Mouse (Mus musculus): ENCODE results near the gene Sphk2. TPM values are rescaled to one million over a fixed set of nuclear protein-coding genes. Genes with fewer than 3 reads are reported as not detected.
"Not testable (repeated sequence)": the region's sequence is repeated elsewhere in the genome, so short reads cannot be mapped to it uniquely, and the experiment has no call there.

Sphk2 gene
- polyA plus RNA-seq, 1 experiment: 27.7 TPM

- 94% methylated on average over 9 of the region's 9 CpGs for WGBS
- Histone ChIP-seq H3K27me3 (ENCODE audit: control insufficient read depth, insufficient read depth, low read length) (no peaks in the 10 kb centered on the region), H3K4me3 (replicated peaks; ENCODE audit: insufficient read depth, low read depth, low read length) (no peak overlapping the region), H3K4me1 (ENCODE audit: control insufficient read depth, insufficient read depth, low read length) (peaks cover 3% of the 10 kb centered on the region), H3K27ac (ENCODE audit: insufficient read depth, low read length) (no peak overlapping the region)
- DNase-seq: no peak
- no peak; the same call in 1 of the 2 replicates for TF ChIP-seq CTCF (IDR thresholded peaks at IDR 0.05; ENCODE audit: borderline replicate concordance, insufficient read depth, low read depth, low read length)
- TF ChIP-seq POLR2A (IDR thresholded peaks at IDR 0.05; ENCODE audit: borderline replicate concordance, insufficient read depth, low read length): no peak
Measured at GRCm38 (mm10) chr7:45668921-45669320, 48.9 kb downstream of the Sphk2 start.

GRCm38 (mm10) chr7:45667761-45668160 is 50.0 kb downstream of the Sphk2 start:
- H3K27me3 ChIP-seq (ENCODE audit: control insufficient read depth, insufficient read depth, low read length): no peaks in the 10 kb centered on the region
- no peak overlapping the region for H3K27ac ChIP-seq (ENCODE audit: insufficient read depth, low read length)
- no peak for DNase-seq
- WGBS: 65% methylated on average over 14 of the region's 14 CpGs
- no peak overlapping the region for H3K4me3 ChIP-seq (replicated peaks; ENCODE audit: insufficient read depth, low read depth, low read length)
- TF ChIP-seq CTCF (IDR thresholded peaks at IDR 0.05; ENCODE audit: borderline replicate concordance, insufficient read depth, low read depth, low read length) (no peak), POLR2A (IDR thresholded peaks at IDR 0.05; ENCODE audit: borderline replicate concordance, insufficient read depth, low read length) (no peak)
- peaks cover 3% of the 10 kb centered on the region for H3K4me1 ChIP-seq (ENCODE audit: control insufficient read depth, insufficient read depth, low read length)

GRCm38 (mm10) chr7:45666161-45666560 is 51.6 kb downstream of the Sphk2 start, which contains the start of gene Fut2:
Gene Fut2, minus strand, starts transcription at chr7:45666394.
- no peaks in the 10 kb centered on the region for H3K27me3 ChIP-seq (ENCODE audit: control insufficient read depth, insufficient read depth, low read length)
- WGBS: 91% methylated on average over 7 of the region's 7 CpGs
- no peak within 1 kb of the TSS for H3K27ac ChIP-seq (ENCODE audit: insufficient read depth, low read length)
- no peak for DNase-seq
- H3K4me1 ChIP-seq (ENCODE audit: control insufficient read depth, insufficient read depth, low read length): peaks cover 4% of the 10 kb centered on the region
- TF ChIP-seq POLR2A (IDR thresholded peaks at IDR 0.05; ENCODE audit: borderline replicate concordance, insufficient read depth, low read length): no peak
- TF ChIP-seq CTCF (IDR thresholded peaks at IDR 0.05; ENCODE audit: borderline replicate concordance, insufficient read depth, low read depth, low read length): no peak
- H3K4me3 ChIP-seq (replicated peaks; ENCODE audit: insufficient read depth, low read depth, low read length): no peak within 1 kb of the TSS

- peaks cover 10% of the 10 kb centered on the region for H3K4me1 ChIP-seq (ENCODE audit: control insufficient read depth, insufficient read depth, low read length)
- no peak for TF ChIP-seq POLR2A (IDR thresholded peaks at IDR 0.05; ENCODE audit: borderline replicate concordance, insufficient read depth, low read length)
- TF ChIP-seq CTCF (IDR thresholded peaks at IDR 0.05; ENCODE audit: borderline replicate concordance, insufficient read depth, low read depth, low read length): no peak
- H3K4me3 ChIP-seq (replicated peaks; ENCODE audit: insufficient read depth, low read depth, low read length): no peak overlapping the region
- H3K27me3 ChIP-seq (ENCODE audit: control insufficient read depth, insufficient read depth, low read length): no peaks in the 10 kb centered on the region
- no peak for DNase-seq
- H3K27ac ChIP-seq (ENCODE audit: insufficient read depth, low read length): no peak overlapping the region
- 48% methylated on average over 13 of the region's 13 CpGs for WGBS
Measured at GRCm38 (mm10) chr7:45665303-45666138, 52.3 kb downstream of the Sphk2 start.

GRCm38 (mm10) chr7:45661702-45662101 is 56.1 kb downstream of the Sphk2 start:
- 91% methylated on average over 6 of the region's 6 CpGs for WGBS
- not testable (repeated sequence) for H3K4me3 ChIP-seq (replicated peaks; ENCODE audit: insufficient read depth, low read depth, low read length); H3K27ac ChIP-seq (ENCODE audit: insufficient read depth, low read length); DNase-seq; H3K27me3 ChIP-seq (ENCODE audit: control insufficient read depth, insufficient read depth, low read length)
- peaks cover 11% of the 10 kb centered on the region for H3K4me1 ChIP-seq (ENCODE audit: control insufficient read depth, insufficient read depth, low read length)

GRCm38 (mm10) chr7:45660746-45661478 is 56.9 kb downstream of the Sphk2 start:
- TF ChIP-seq POLR2A (IDR thresholded peaks at IDR 0.05; ENCODE audit: borderline replicate concordance, insufficient read depth, low read length): no peak
- no peak for TF ChIP-seq CTCF (IDR thresholded peaks at IDR 0.05; ENCODE audit: borderline replicate concordance, insufficient read depth, low read depth, low read length)
- H3K4me1 ChIP-seq (ENCODE audit: control insufficient read depth, insufficient read depth, low read length): peaks cover 11% of the 10 kb centered on the region
- H3K27ac ChIP-seq (ENCODE audit: insufficient read depth, low read length): 0 out of 2 replicates have a peak overlapping the region, but pooled peaks have one; percentile 23
- WGBS: 49% methylated on average over 11 of the region's 11 CpGs
- DNase-seq: peak in 1 of 2 experiments; percentile 53
- no peak overlapping the region for H3K4me3 ChIP-seq (replicated peaks; ENCODE audit: insufficient read depth, low read depth, low read length)
- no peaks in the 10 kb centered on the region for H3K27me3 ChIP-seq (ENCODE audit: control insufficient read depth, insufficient read depth, low read length)

Other genes with a start within 250 kb of the Sphk2 start
- 0.10 TPM in 1 of 2 replicates, not detected in the other for gene Tulp2, start 236.1 kb downstream of the Sphk2 start, polyA plus RNA-seq (2012; rRNA removed)
- 0.33 TPM in 1 of 2 replicates, not detected in the other for gene Gm45808, start 231.2 kb downstream of the Sphk2 start, polyA plus RNA-seq (2012; rRNA removed)
- 4.7 and 5.6 TPM in 2 replicates for gene Dhdh, start 229.2 kb downstream of the Sphk2 start, polyA plus RNA-seq (2012; rRNA removed)
- gene Nucb1, start 207.6 kb downstream of the Sphk2 start, polyA plus RNA-seq (2012; rRNA removed): 136 and 150 TPM in 2 replicates
- 26.7 and 28.5 TPM in 2 replicates for gene Ppp1r15a, start 191.7 kb downstream of the Sphk2 start, polyA plus RNA-seq (2012; rRNA removed)
- gene Plekha4, start 191.7 kb downstream of the Sphk2 start, polyA plus RNA-seq (2012; rRNA removed): 1.2 and 1.3 TPM in 2 replicates
- 1.3 and 1.9 TPM in 2 replicates for gene Hsd17b14, start 163.1 kb downstream of the Sphk2 start, polyA plus RNA-seq (2012; rRNA removed)
- gene Bcat2, start 147.8 kb downstream of the Sphk2 start, polyA plus RNA-seq (2012; rRNA removed): 21.1 and 24.2 TPM in 2 replicates
- not detected in 2 replicates for gene Fgf21, start 102.5 kb downstream of the Sphk2 start, polyA plus RNA-seq (2012; rRNA removed)
- gene Fut1, start 100.7 kb downstream of the Sphk2 start, polyA plus RNA-seq (2012; rRNA removed): 0.07 and 0.08 TPM in 2 replicates
- gene Izumo1, start 96.2 kb downstream of the Sphk2 start, polyA plus RNA-seq (2012; rRNA removed): 0.08 and 0.18 TPM in 2 replicates
- gene Rasip1, start 90.5 kb downstream of the Sphk2 start, polyA plus RNA-seq (2012; rRNA removed): 7.6 and 7.7 TPM in 2 replicates
- gene Mamstr, start 78.0 kb downstream of the Sphk2 start, polyA plus RNA-seq (2012; rRNA removed): 7.1 and 9.8 TPM in 2 replicates
- gene Fut2, start 51.6 kb downstream of the Sphk2 start, polyA plus RNA-seq (2012; rRNA removed): 1.4 and 1.7 TPM in 2 replicates
- gene Ntn5, start 34.0 kb downstream of the Sphk2 start, polyA plus RNA-seq (2012; rRNA removed): 0.10 and 0.16 TPM in 2 replicates
- 0.29 and 0.64 TPM in 2 replicates for gene Sec1, start 23.6 kb downstream of the Sphk2 start, polyA plus RNA-seq (2012; rRNA removed)
- gene Car11, start 18.2 kb downstream of the Sphk2 start, polyA plus RNA-seq (2012; rRNA removed): 164 and 166 TPM in 2 replicates
- 222 and 239 TPM in 2 replicates for gene Dbp, start 12.9 kb downstream of the Sphk2 start, polyA plus RNA-seq (2012; rRNA removed)
- gene Rpl18, start 2.5 kb downstream of the Sphk2 start, polyA plus RNA-seq (2012; rRNA removed): 350 and 359 TPM in 2 replicates
- 0.25 and 0.31 TPM in 2 replicates for gene Fam83e, start 3.2 kb upstream of the Sphk2 start, polyA plus RNA-seq (2012; rRNA removed)
- not detected in 2 replicates for gene Spaca4, start 7.8 kb upstream of the Sphk2 start, polyA plus RNA-seq (2012; rRNA removed)
- 126 and 130 TPM in 2 replicates for gene Lmtk3, start 65.7 kb upstream of the Sphk2 start, polyA plus RNA-seq (2012; rRNA removed)
- gene Sult2b1, start 66.7 kb upstream of the Sphk2 start, polyA plus RNA-seq (2012; rRNA removed): 10.6 and 10.8 TPM in 2 replicates
- 112 and 116 TPM in 2 replicates for gene Cyth2, start 96.6 kb upstream of the Sphk2 start, polyA plus RNA-seq (2012; rRNA removed)
- gene Kcnj14, start 106.8 kb upstream of the Sphk2 start, polyA plus RNA-seq (2012; rRNA removed): 6.0 and 7.3 TPM in 2 replicates
- gene Grwd1, start 112.9 kb upstream of the Sphk2 start, polyA plus RNA-seq (2012; rRNA removed): 14.9 and 15.5 TPM in 2 replicates
- 99.9 and 106 TPM in 2 replicates for gene Kdelr1, start 154.8 kb upstream of the Sphk2 start, polyA plus RNA-seq (2012; rRNA removed)
- gene Grin2d, start 160.4 kb upstream of the Sphk2 start, polyA plus RNA-seq (2012; rRNA removed): 14.9 and 16.4 TPM in 2 replicates
- gene Syngr4, start 178.7 kb upstream of the Sphk2 start, polyA plus RNA-seq (2012; rRNA removed): not detected in 2 replicates
- 42.0 and 46.5 TPM in 2 replicates for gene Tmem143, start 178.9 kb upstream of the Sphk2 start, polyA plus RNA-seq (2012; rRNA removed)
- gene Emp3, start 203.4 kb upstream of the Sphk2 start, polyA plus RNA-seq (2012; rRNA removed): 5.4 and 6.5 TPM in 2 replicates
- gene Ccdc114, start 206.1 kb upstream of the Sphk2 start, polyA plus RNA-seq (2012; rRNA removed): 3.4 and 5.1 TPM in 2 replicates